Mouse (Mus musculus): Measurements from ENCODE around the gene Srsf2. TPM values are rescaled to one million over a fixed set of nuclear protein-coding genes. Genes with fewer than 3 reads are reported as not detected.

Srsf2 gene
- polyA plus RNA-seq, 1 experiment from 2014 or later: 283 TPM

DNA sequence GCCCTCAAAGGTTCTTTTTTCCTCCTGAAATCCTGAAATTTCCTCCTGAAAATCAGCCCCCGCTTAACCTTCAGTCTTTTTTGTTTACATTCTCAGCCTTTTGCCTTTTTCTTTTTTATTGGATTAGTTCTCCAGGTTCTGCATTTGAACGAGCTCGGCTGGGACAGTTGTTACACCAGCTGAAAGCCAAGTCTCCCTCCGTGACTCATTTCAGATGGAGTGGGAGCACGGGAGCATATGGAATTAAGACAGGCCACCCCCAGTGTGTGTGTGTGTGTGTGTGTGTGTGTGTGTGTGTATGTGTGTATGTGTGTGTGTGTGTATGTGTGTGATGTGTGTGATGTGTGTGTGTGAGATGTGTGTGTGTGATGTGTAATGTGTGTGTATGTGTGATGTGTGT is 28.5 kb upstream of the Srsf2 start:
- DNase-seq (ENCODE audit: low read depth, low spot score): no peak

GRCm38 (mm10) chr11:116880839-116881238 is 27.9 kb upstream of the Srsf2 start:
- in situ Hi-C loops (cut with MboI; ENCODE audit: low pct_unique_long_range_greater_than_20kb): loop anchor here (10.0 kb wide), 2 partner anchors 134 to 164 kb away; no protein-coding TSS in a partner anchor
- DNase-seq (ENCODE audit: low read depth, low spot score) (no peak), ATAC-seq (no peak)
- POLR2A ChIA-PET: no interaction called here
- no peak for TF ChIP-seq CTCF (IDR thresholded peaks at IDR 0.05)
- CTCF ChIA-PET: no interaction called here
- peaks cover 3% of the 10 kb centered on the region for H3K27me3 ChIP-seq

More for the DNA sequence above, 28.5 kb upstream of the Srsf2 start:
- POLR2A ChIA-PET: no interaction called here
- in situ Hi-C loops (cut with MboI; ENCODE audit: low pct_unique_long_range_greater_than_20kb): loop anchor here (10.0 kb wide), 2 partner anchors 133 to 163 kb away; no protein-coding TSS in a partner anchor
- ATAC-seq: no peak
- H3K27me3 ChIP-seq: peaks cover 3% of the 10 kb centered on the region
- no peak for TF ChIP-seq CTCF (IDR thresholded peaks at IDR 0.05)
- CTCF ChIA-PET: no interaction called here

DNA sequence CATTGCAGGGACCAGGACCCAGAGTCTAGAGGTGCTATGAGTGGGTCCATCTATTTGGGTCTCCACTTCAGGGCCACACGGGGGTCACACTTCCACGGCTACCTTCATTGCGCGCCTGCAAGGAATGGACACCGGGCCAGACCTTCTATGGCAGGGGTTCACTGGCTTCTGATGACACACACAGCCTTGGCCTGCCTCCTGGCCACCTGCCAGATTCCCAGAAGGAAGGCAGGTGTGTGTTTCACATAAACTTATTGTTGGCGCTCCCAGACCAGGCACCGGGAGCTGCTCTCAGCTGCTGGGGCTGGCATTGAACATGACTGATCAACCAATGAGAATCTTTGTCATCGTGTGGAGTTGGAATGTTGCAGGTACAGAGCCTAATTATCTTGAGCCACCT is 25.6 kb upstream of the Srsf2 start:
- TF ChIP-seq CTCF (IDR thresholded peaks at IDR 0.05): no peak
- POLR2A ChIA-PET: interaction anchor here (0.6 kb wide), 1 partner anchor 126 kb away, joined by 4 read pairs; no protein-coding TSS in a partner anchor
- no peak for DNase-seq (ENCODE audit: low read depth, low spot score)
- CTCF ChIA-PET: no interaction called here
- no peak for ATAC-seq
- H3K27me3 ChIP-seq: no peaks in the 10 kb centered on the region
- in situ Hi-C loops (cut with MboI; ENCODE audit: low pct_unique_long_range_greater_than_20kb): no loop called here

DNA sequence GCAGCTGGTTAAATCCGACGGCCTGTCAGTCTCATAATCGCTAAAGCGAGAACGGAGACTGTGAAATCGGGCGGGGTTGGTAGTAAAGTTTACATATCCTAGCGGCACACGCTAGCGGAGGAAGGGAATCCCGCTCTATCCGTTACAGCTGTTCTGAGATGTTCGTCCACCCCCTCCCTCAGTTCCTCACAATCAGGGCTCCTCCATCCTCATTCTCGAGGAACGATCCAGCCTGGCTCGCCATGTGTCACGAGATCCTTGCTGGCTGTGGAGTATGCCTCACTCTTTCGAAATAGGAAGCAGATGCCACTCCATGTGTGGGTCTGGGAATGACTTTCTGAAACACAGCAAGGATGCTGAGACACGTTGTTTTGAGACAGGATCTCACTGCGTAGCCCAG is 21.1 kb upstream of the Srsf2 start:
- no peak for TF ChIP-seq CTCF (IDR thresholded peaks at IDR 0.05)
- ATAC-seq (no peak), DNase-seq (ENCODE audit: low read depth, low spot score) (no peak)
- H3K27me3 ChIP-seq: no peaks in the 10 kb centered on the region
- in situ Hi-C loops (cut with MboI; ENCODE audit: low pct_unique_long_range_greater_than_20kb): no loop called here
- POLR2A ChIA-PET: interaction anchor here (0.7 kb wide), 1 partner anchor 590 kb away, joined by 3 read pairs; no protein-coding TSS in a partner anchor
- CTCF ChIA-PET: no interaction called here

DNA sequence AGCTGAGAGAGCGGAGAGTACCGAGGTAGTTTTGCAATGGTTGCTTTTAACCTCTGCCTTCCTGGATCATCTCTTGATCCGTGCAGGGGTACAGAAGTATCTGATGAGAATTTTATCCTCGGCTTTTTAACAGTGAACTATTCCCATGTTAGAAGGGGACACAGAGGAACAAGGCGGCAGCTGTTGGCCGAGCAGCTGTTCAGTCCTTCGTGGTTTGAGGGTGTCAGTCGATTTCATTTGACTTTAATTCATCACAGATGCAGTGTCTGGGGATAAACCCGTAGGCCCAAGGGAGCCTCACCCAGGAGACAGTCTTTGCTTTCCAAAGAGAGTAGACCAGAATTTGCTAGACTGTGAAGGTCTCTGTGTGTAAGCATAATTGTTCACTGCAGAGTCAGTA is 18.6 kb upstream of the Srsf2 start:
- DNase-seq (ENCODE audit: low read depth, low spot score): no peak

DNA sequence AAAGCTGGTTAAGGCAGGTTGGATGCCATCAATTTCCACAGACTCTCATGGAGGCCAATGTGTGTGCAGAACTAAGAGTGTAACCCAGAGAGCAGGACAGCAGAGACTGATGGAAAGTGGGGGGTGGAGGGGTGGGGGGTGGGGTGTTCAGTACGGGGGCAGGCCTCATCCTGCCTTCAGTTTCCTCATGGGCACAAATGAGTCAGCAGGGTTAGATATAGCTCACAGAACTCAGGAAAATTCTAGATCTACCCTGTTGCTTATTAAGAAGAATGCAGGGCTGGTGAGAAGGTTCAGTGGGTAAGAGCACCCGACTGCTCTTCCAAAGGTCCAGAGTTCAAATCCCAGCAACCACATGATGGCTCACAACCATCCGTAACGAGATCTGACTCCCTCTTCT is 16.7 kb upstream of the Srsf2 start:
- in situ Hi-C loops (cut with MboI; ENCODE audit: low pct_unique_long_range_greater_than_20kb): no loop called here
- no peak for TF ChIP-seq CTCF (IDR thresholded peaks at IDR 0.05)
- H3K27me3 ChIP-seq: no peaks in the 10 kb centered on the region
- DNase-seq (ENCODE audit: low read depth, low spot score) (no peak), ATAC-seq (no peak)
- POLR2A ChIA-PET: interaction anchor here (0.8 kb wide), 1 partner anchor 16 kb away, joined by 3 read pairs; no protein-coding TSS in a partner anchor
- CTCF ChIA-PET: interaction anchor here (1.3 to 1.4 kb wide), 2 partner anchors 15 to 38 kb away, joined by 3 to 6 read pairs; no protein-coding TSS in a partner anchor

More for the DNA sequence above, 18.6 kb upstream of the Srsf2 start:
- H3K27me3 ChIP-seq: no peaks in the 10 kb centered on the region
- no peak for ATAC-seq
- in situ Hi-C loops (cut with MboI; ENCODE audit: low pct_unique_long_range_greater_than_20kb): no loop called here
- CTCF ChIA-PET: no interaction called here
- POLR2A ChIA-PET: no interaction called here
- no peak for TF ChIP-seq CTCF (IDR thresholded peaks at IDR 0.05)

DNA sequence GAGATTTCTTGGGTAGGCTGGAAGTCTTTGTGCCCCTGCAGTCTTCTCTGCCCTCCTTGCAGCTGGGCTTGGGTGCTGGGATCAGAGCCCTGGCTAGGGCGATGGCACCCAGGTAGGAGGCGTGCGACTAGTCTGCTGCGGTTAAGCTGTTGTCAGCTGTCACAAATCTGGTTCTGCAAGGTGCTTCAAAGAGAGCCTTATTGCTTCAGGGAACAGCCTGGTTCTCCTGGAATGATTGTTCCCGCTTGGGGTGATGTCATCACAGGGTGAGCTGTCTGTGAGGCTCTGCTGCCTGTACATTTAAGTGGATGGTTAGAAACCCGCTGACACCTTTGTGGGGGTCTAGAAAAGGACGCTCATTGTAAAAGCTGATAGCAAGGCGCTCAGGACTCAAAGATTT is 16.3 kb upstream of the Srsf2 start:
- ChIA-PET CTCF (interaction anchor here (1.3 to 1.4 kb wide), 2 partner anchors 16 to 38 kb away, joined by 3 to 6 read pairs; no protein-coding TSS in a partner anchor), POLR2A (no interaction called here)
- ATAC-seq (no peak), DNase-seq (ENCODE audit: low read depth, low spot score) (no peak)
- in situ Hi-C loops (cut with MboI; ENCODE audit: low pct_unique_long_range_greater_than_20kb): no loop called here
- H3K27me3 ChIP-seq: no peaks in the 10 kb centered on the region
- no peak for TF ChIP-seq CTCF (IDR thresholded peaks at IDR 0.05)

GRCm38 (mm10) chr11:116868129-116868528 is 15.2 kb upstream of the Srsf2 start:
- ATAC-seq (no peak), DNase-seq (ENCODE audit: low read depth, low spot score) (no peak)
- ChIA-PET CTCF (no interaction called here), POLR2A (interaction anchor here (1.5 kb wide), 1 partner anchor 13 kb away, joined by 7 read pairs; no protein-coding TSS in a partner anchor)
- in situ Hi-C loops (cut with MboI; ENCODE audit: low pct_unique_long_range_greater_than_20kb): no loop called here
- no peaks in the 10 kb centered on the region for H3K27me3 ChIP-seq
- TF ChIP-seq CTCF (IDR thresholded peaks at IDR 0.05): no peak

DNA sequence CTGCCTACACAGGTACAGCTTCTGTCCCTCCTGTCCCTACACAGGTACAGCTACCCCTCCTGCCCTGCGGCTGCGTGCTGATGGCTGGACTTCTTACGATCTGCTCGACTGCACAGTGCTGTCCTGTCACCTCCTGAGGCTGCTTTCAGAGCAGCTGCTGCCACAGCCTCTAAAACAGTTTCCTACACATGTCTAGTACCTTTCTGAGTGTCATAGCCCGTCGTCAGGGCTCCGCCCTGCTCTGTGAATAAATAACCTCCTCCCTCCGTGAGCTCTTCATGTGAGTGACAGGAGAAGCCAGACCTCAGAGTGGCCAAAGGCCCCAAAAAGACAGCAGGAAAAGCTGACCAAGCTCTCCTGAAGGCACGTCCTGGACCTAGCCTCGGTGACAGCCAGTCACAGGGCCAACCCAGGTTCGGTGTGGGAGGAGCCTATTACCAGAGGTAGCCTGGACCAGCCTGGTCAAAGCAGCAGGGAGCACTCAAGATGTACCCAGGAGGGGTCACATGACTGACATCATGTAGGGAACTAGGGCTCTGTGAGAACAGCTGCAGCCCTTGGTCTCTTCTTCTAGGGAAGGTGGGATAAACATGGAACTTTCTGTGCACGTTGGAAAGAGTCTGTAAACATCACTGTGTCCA is 13.2 kb upstream of the Srsf2 start:
- ChIA-PET CTCF (no interaction called here), POLR2A (no interaction called here)
- DNase-seq (ENCODE audit: low read depth, low spot score) (no peak), ATAC-seq (no peak)
- in situ Hi-C loops (cut with MboI; ENCODE audit: low pct_unique_long_range_greater_than_20kb): no loop called here
- TF ChIP-seq CTCF (IDR thresholded peaks at IDR 0.05): no peak
- H3K27me3 ChIP-seq: no peaks in the 10 kb centered on the region

DNA sequence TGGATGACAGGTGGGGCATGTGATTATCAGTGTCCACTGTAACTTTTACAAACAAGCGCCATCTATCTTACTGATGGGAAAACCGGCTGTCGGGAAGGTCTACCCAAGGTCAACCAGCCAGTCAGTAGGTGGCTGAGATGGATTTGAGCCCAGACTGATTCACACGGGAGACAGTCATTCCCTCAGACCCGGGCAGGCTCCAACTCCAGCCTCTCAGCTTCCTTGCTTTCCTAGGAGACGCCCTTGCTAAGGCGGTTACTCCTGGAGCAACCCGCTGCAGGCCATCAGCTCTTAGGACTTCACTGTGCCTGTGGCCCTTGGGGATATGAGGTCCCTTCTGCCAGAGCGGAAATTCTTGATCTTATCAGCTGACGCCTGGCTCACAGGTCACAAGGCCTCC is 11.6 kb upstream of the Srsf2 start:
- DNase-seq (ENCODE audit: low read depth, low spot score): no peak
- POLR2A ChIA-PET: interaction anchor here (1.6 kb wide), 1 partner anchor 10 kb away, joined by 5 read pairs; no protein-coding TSS in a partner anchor
- in situ Hi-C loops (cut with MboI; ENCODE audit: low pct_unique_long_range_greater_than_20kb): no loop called here

GRCm38 (mm10) chr11:116857183-116857850 is 4.4 kb upstream of the Srsf2 start:
- no peak for TF ChIP-seq CTCF (IDR thresholded peaks at IDR 0.05)
- no peak for ATAC-seq
- in situ Hi-C loops (cut with MboI; ENCODE audit: low pct_unique_long_range_greater_than_20kb): no loop called here
- no peak for DNase-seq (ENCODE audit: low read depth, low spot score)
- POLR2A ChIA-PET: no interaction called here
- no peaks in the 10 kb centered on the region for H3K27me3 ChIP-seq
- CTCF ChIA-PET: no interaction called here

More for the DNA sequence above, 11.6 kb upstream of the Srsf2 start:
- H3K27me3 ChIP-seq: no peaks in the 10 kb centered on the region
- ATAC-seq: no peak
- TF ChIP-seq CTCF (IDR thresholded peaks at IDR 0.05): no peak
- CTCF ChIA-PET: interaction anchor here (1.3 kb wide), 1 partner anchor 21 kb away, joined by 5 read pairs; no protein-coding TSS in a partner anchor
